Mouse (Mus musculus) adrenal gland, postnatal 10 days (tissue): ENCODE results near the gene Rgl1. TPM values are rescaled to one million over a fixed set of nuclear protein-coding genes. Genes with fewer than 3 reads are reported as not detected.

Experiments used
- DNase-seq: peaks from one replicate; pipeline ENCODE4 v3.0.0; 2021; ENCODE audit warnings: mixed read lengths
- total RNA-seq, 2 experiments: library from RNA; stranded (reverse); gene quantifications; 2 replicates each; pipeline ENCODE4 v1.2.3; 2021

Rgl1 gene
- total RNA-seq, 2 experiments from 2014 or later = 37.0 to 57.0 TPM

GRCm38 (mm10) chr1:152614743-152615380 is 151.3 kb downstream of the Rgl1 start:
- no peak for DNase-seq

- DNase-seq = no peak
These were observed 152.8 kb downstream of the Rgl1 start for GRCm38 (mm10) chr1:152613158-152613857.

- DNase-seq = no peak
These were observed 153.5 kb downstream of the Rgl1 start for GRCm38 (mm10) chr1:152612535-152613157.

- DNase-seq = no peak
These were observed 156.6 kb downstream of the Rgl1 start for GRCm38 (mm10) chr1:152609547-152609946.

- DNase-seq = no peak
These were observed 157.1 kb downstream of the Rgl1 start for GRCm38 (mm10) chr1:152609006-152609405.

DNA sequence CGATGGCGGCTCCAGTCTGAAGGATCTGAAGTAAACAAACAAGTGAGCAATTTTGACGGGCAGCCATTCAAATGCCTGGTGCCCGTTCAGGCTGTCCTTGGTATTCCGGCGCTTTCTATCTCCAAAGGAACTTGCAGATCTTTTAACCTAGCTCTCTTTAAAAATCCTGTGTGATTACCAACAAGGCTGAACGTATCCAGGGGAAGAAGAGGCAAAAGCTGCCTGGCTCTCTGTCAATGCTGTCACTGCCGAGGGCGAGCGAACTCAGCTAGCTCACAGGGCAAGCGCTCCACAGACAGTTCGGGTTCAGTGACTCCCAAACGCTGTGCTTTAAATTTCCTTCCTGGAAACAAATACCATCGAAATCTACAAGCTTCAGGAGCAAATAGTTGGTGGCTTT is 158.4 kb downstream of the Rgl1 start:
- no peak for DNase-seq

- no peak for DNase-seq
These were observed 159.4 kb downstream of the Rgl1 start for GRCm38 (mm10) chr1:152606727-152607126.

GRCm38 (mm10) chr1:152605895-152606625 is 160.1 kb downstream of the Rgl1 start:
- DNase-seq = no peak

GRCm38 (mm10) chr1:152604147-152604546 is 162.0 kb downstream of the Rgl1 start:
- DNase-seq = no peak

DNA sequence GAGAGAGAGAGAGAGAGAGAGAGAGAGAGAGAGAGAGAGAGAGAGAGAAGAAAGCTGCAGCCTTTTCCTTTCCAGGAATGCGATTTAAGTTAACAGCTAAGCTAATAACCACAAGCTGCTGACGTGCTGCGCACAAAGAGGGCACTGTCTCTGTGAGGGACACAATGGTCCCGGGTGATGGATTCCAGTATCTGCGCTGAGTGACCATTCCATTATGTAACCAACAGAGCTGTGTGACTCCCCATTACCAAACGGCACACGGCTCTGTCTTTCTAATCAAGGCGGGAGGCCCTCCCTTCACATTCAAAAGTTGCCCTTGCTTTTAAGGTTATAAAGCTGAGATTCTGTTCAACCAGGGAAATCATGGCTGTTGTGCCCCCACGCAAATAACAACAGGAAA is 162.5 kb downstream of the Rgl1 start:
- no peak for DNase-seq

DNA sequence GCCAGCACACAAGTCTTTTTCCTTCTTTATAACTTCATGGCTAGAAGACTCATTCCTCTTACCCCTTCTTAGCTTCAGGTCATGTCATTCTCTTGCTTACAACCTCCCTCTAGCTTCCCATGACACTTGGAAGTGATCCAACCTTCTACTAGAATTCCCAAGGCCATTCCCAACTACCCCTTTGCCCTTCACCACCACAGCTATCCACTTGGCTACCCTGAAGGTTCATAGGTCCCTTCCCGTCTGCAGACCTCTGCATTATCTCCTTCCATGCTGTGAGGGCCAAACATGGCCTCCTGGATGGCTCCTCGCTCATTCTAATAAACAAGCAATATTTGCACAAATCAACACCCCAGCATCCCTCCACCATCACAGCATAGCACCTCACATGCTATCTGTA is 165.7 kb downstream of the Rgl1 start:
- no peak for DNase-seq

GRCm38 (mm10) chr1:152599347-152599746 is 166.8 kb downstream of the Rgl1 start:
- peak; percentile 33 for DNase-seq

DNA sequence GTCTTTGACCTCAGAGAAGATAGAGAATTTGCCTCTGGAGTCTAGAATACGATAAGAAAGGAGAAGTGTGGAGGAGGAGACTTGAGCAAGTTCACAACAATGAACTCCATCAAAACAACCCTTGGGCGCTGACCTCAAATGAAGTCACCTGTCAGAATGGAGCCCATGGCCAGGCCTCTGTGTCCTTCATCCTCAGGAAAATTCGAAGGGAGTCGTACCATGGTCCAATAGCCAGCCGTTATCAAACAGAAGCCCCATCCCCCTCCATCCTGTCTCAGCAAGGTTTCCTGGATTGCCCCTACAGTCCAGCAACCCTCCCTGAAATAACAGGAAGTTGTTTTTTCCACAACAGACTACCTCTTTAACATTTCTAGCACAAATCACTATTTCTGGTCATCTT is 171.5 kb downstream of the Rgl1 start:
- DNase-seq = no peak

GRCm38 (mm10) chr1:152593831-152594549 is 172.2 kb downstream of the Rgl1 start:
- DNase-seq = no peak

GRCm38 (mm10) chr1:152593382-152593781 is 172.8 kb downstream of the Rgl1 start:
- no peak for DNase-seq

DNA sequence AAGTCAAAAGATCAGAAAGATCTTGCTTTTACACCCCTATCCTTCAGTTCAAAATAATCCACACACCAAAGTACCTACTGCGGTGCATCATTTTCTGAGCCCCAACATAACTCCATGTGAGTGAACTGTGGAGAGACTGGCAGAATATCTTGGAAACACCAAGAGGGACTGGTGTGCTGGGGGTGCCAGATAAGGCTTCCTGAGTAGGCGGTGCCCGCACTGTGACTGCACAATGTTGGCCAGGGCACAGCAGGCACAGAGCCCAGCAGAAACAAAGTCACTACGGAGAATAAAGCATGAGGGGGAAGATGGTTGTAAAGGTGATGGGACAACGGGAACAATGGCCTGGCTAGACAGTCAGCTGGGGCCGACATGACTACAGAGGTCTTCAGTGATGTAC is 173.5 kb downstream of the Rgl1 start:
- peak; percentile 54 for DNase-seq

DNA sequence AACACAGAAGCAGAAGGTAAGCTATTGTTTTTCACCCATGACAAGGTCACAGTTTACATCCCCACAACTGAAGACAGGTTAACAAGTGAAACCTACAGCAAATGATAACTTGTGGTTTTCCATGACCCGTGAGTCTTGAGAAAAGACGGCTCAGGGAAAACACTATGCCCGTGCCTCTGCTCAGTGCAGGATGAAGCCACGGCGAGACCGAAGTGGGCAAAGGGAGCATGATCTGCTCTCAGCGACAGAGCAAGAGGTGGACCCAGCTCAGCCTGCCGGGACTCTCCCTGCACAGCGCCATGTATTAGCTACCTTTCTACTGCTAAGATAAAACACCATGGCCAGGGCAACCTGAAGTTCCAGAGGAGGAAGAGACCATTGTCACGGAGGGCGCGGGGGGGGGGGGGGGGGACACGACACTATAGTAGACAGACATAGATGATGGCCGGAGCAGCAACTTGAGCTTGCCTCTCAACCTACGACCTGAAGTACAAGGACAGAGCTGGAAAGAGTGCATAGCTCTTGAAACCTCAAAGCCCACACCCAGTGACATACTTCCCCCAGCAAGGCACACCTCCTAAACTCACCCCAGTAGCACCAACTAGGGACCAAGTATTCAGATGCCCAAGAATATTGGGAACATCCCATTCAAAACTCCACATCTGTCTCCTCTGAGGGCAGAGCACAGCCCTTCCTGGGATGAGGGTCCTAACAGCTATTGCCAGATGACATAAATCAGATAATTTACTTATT is 174.2 kb downstream of the Rgl1 start:
- DNase-seq = no peak

DNA sequence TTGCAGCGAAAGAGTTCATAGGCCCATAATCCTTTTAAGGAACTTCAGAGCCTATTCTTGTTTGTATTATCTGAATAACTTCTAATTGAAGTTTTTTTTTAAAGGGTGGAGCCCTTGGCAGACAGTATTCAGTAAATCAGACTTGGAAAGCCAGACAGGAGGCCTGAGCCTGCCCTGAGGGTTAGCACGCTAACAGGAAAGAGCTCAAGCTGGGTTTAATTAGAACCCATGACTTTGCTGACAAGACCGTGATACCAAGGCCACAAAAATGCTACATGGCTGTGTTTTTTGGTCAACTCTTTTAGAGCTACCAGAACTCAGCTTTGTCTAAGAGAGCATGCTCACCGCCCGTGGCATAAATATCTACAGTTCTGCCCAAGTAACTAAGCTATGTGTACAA is 175.8 kb downstream of the Rgl1 start:
- no peak for DNase-seq

- DNase-seq = peak; percentile 93
These were observed 176.7 kb downstream of the Rgl1 start for GRCm38 (mm10) chr1:152589331-152589935.

DNA sequence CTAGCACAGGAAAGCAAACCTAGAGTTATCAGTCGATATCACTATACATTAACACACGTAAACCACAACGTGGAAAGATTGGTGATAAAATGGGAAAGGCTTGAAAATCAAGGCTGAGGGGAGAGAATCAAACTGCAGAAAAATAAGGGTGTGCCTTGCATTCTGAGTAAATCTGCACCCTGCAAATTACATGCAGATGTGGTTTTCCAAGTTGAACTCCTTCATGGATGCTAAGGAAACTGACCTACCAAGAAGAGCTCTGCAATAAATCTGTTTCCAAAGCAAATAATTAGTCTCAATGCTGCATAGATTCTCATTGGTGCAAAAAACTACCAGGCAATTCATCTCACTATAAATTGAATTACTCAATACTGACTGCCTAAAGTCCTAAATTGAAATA is 178.7 kb downstream of the Rgl1 start:
- DNase-seq = no peak

DNA sequence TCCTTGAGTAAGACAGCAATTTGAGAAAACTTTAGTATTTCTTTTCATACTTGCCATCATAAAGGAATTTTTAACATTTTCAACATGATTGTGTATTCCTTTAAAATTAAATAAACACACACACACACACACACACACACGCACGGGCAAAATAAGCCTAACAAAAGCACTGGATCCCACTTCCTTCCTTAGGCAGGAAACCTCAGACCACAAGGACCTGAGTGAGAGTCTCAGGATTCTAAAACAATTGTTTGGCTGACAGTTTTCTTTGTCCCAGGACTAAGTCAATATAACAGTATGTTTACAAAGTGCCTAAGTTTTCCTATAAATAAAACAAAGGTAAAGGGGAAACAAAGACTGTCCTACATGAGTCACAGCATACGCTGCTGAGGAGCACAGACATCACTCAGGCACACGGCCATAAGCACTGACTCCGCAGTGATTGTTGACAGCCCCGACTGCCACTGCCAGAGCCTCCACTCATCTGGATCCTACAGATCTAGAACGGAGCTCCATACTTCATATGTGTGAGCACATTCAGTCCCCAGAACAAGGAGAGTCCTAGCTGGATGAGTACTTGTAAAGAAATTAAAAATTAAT is 180.7 kb downstream of the Rgl1 start:
- no peak for DNase-seq
